Mouse (Mus musculus): ENCODE results near the gene Trim40.

DNA sequence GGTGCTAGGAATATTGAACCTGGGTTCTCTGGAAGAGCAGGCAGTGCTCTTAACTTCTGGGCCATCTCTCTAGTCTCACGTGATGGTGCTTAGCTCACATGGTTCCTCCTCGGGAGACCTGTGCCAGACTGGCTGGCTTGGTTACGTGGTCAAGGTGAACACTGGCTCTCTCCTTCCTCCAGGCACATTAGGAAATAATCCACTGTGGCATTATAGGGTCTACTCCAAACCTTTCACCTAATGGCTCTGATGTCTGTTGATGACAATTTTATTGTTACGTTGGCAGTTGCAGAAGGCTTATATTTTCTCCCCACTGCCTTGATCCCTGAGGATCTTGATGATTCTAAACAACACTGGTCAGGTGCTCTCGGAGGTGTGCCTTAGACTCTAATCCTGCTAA, 41.0 kb downstream of the Trim40 start:
- TF ChIP-seq CTCF (IDR thresholded peaks at IDR 0.05; ENCODE audit: control insufficient read depth, insufficient read depth, low read length) (no peak), POLR2A (IDR thresholded peaks at IDR 0.05; ENCODE audit: borderline replicate concordance, control insufficient read depth, low read depth, low read length) (no peak)

Measured in bone marrow, adult 2 months (tissue).